Mouse (Mus musculus): ENCODE measurements at regions not wholly inside any gene's neighbourhood (a gene's known extent, or its start where the extent isn't known, plus 50 kb on each side); places are given as distances from the start of the nearest gene placed in this dataset.

GRCm38 (mm10) chr2:30525295-30525694 lies 51.3 kb upstream of the Ier5l start:
- ATAC-seq (replicated peaks; ENCODE audit: poor library complexity, severe bottlenecking), result no peak

DNA sequence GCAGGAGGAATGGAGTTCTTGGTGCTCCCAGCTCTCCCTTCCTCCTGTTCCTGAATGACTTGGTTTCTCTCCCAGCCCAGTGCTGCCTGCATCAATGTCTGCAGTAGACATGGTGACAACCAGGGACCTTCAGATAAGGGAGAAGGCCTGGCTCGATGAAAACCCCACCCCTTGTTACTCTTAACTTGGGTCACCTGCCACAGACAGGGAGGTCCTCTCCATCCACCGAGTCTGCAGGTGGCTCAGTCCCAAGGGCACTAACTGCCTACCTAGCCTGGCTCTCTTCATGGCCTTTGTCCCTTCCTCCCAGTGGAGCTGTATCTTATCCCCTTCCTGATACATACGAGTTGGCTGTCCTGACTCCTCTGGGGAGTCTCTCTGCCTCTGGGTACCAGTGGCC lies 51.8 kb upstream of the Ier5l start:
- ATAC-seq (replicated peaks; ENCODE audit: poor library complexity, severe bottlenecking), result no peak

DNA sequence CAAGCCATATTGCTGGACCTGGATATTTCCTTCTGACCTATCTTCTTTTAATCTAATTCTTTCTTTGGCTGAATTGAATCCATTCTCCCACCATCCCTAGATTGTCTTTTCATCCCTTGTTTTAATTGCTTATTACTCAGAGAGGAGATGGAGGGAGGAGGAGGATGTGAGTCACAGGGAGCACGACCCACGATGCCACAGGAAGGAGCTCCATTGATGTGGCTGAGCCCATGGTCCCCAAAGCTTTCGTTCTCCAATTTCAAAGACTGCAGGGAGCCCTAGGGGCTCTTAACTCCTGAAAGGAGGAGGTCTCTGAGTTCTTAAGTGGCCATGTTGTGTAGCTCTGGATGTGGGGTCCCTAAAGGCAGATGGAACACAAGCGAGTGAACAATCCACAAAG lies 53.5 kb upstream of the Ier5l start:
- ATAC-seq (replicated peaks; ENCODE audit: poor library complexity, severe bottlenecking), result no peak

- no peak for ATAC-seq (replicated peaks; ENCODE audit: poor library complexity, severe bottlenecking)
Observed at GRCm38 (mm10) chr2:30532948-30533347, 58.9 kb upstream of the Ier5l start.

DNA sequence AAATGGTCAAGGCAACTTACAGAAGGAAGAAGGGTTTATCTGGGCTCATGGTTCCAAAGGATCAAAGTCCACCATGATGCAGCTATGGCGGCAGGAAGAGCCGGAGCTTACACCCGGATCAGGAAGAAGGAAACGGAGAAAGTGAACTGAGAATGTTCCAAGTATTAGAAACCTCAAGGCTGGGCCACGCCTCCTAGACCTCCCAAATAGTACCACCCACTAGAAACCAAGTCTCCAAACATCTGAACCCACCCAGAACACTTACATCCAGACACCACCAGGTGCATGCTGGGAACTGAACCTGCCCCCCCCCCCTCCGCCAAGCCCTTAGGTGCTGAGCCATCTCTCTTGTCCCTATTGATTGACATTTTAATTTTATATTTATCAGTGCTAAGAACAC lies 59.3 kb upstream of the Ier5l start:
- ATAC-seq (replicated peaks; ENCODE audit: poor library complexity, severe bottlenecking), result no peak

- peak; percentile 84 for ATAC-seq (replicated peaks; ENCODE audit: poor library complexity, severe bottlenecking)
Observed at GRCm38 (mm10) chr2:30534485-30534884, 60.4 kb upstream of the Cstad start.

DNA sequence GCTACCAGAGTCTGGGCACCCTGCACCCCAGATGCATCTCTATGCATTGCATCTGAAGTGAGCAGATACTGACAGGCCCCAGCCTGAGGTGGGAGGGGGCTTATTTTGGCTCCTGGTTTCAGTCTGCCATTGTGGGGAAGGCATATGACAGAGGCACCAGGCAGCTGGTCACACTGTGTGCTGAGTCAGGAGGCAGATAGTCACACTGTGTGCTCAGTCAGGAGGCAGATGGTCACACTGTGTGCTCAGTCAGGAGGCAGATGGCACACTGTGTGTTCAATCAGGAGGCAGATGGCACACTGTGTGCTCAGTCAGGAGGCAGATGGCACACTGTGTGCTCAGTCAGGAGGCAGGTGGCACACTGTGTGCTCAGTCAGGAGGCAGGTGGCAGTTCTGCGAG lies 55.5 kb upstream of the Cstad start:
- ATAC-seq (replicated peaks; ENCODE audit: poor library complexity, severe bottlenecking), result no peak

- ATAC-seq (replicated peaks; ENCODE audit: poor library complexity, severe bottlenecking), result no peak
Observed at GRCm38 (mm10) chr2:30541541-30541940, 53.3 kb upstream of the Cstad start.

GRCm38 (mm10) chr2:30544782-30545435 lies 49.9 kb upstream of the Cstad start:
- peak; percentile 98 for ATAC-seq (replicated peaks; ENCODE audit: poor library complexity, severe bottlenecking)
